Mouse (Mus musculus): Measurements from ENCODE around the gene Foxe1. TPM values are rescaled to one million over a fixed set of nuclear protein-coding genes. Genes with fewer than 3 reads are reported as not detected.

Foxe1 gene
- total and polyA plus RNA-seq, 3 experiments: 0.04 TPM; not detected in 2

GRCm38 (mm10) chr4:46389612-46390341 is 46.4 kb downstream of the Foxe1 start (continued):
- TF ChIP-seq KAT2A (conservative IDR thresholded peaks at IDR 0.05; ENCODE audit: low read depth, low read length): no peak
- TF ChIP-seq ZC3H11A (IDR thresholded peaks at IDR 0.05; ENCODE audit: low read depth, low read length): no peak
- TF ChIP-seq BHLHE40 (IDR thresholded peaks at IDR 0.05; ENCODE audit: borderline replicate concordance, low read depth, low read length): no peak; the same call in 1 of the 2 replicates
- no peak for TF ChIP-seq USF2 (IDR thresholded peaks at IDR 0.05; ENCODE audit: borderline replicate concordance in 1 of 2, insufficient read depth in 1 of 2, low read depth in 1 of 2, low read length in 2 of 2)
- TF ChIP-seq ZKSCAN1 (IDR thresholded peaks at IDR 0.05; ENCODE audit: low read depth, low read length): no peak
- TF ChIP-seq POLR2AphosphoS5 (IDR thresholded peaks at IDR 0.05; ENCODE audit: borderline replicate concordance, low read depth, low read length): no peak

DNA sequence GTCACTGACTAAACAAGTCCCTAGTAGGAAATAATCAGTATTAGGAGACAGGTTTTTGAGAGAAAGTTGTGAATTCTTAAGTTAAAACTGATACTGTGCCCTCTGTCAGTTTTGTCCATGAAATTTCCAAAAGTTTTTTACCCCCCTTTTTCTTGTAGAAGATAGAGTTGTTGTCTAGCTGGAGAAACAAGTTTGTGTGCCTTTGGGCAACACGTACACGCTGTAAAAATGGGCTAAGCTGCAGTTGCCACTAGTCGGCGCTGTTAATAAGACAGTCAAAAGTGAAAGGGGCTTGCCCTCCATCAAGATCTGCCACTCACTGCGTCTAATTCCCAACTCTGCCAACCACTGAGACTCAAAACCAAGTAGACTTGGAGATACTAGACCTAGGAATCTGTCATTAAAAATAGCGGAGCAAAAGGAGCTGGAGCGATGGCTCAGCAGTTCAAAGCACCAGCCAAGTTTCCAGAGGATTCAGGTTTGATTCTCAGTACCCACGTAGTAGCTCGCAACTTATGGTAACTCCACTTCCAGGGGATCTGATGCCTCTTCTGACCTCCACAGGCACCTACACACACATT is 47.1 kb downstream of the Foxe1 start:
- H3K9ac ChIP-seq (ENCODE audit: control insufficient read depth, low read depth, low read length, poor library complexity, severe bottlenecking): peak overlapping the region; percentile 97
- H3K4me3 ChIP-seq (ENCODE audit: control insufficient read depth in 1 of 2, insufficient read depth in 1 of 2, low read depth in 2 of 2, low read length in 2 of 2): peak overlapping the region; percentile 70 to 90
- H3K4me1 ChIP-seq (ENCODE audit: control insufficient read depth in 1 of 2, insufficient read depth in 2 of 2, low read length in 2 of 2): 0 out of 4 replicates have a peak, but pooled peaks cover 0 to 2% of the 10 kb centered on the region in 2 experiments
- no peaks in the 10 kb centered on the region for H3K9me3 ChIP-seq (replicated peaks; ENCODE audit: insufficient read depth, low read length)
- H3K79me2 ChIP-seq (ENCODE audit: control insufficient read depth, insufficient read depth, low read length, poor library complexity): peaks cover 5% of the 10 kb centered on the region; the same call in 1 of the 2 replicates
- H3K27me3 ChIP-seq (ENCODE audit: control insufficient read depth in 1 of 2, insufficient read depth in 2 of 2, low read length in 2 of 2): no peaks in the 10 kb centered on the region
- peak overlapping the region; percentile 96 for H3K27ac ChIP-seq (ENCODE audit: control insufficient read depth, low read depth, low read length)
- peak; percentile 96 for DNase-seq (ENCODE audit: low read depth, low spot score)
- peaks cover 0 to 2% of the 10 kb centered on the region in 2 experiments; a peak in 2 of 4 replicates for H3K36me3 ChIP-seq (ENCODE audit: control insufficient read depth in 1 of 2, insufficient read depth in 2 of 2, low read length in 2 of 2)
- TF ChIP-seq TCF12 (IDR thresholded peaks at IDR 0.05; ENCODE audit: low read depth, low read length): 0 out of 2 replicates have a peak, but pooled peaks have one; percentile 21
- no peak for TF ChIP-seq GABPA (IDR thresholded peaks at IDR 0.05; ENCODE audit: low read depth, low read length)
- TF ChIP-seq HCFC1 (IDR thresholded peaks at IDR 0.05; ENCODE audit: low read depth, low read length): peak; percentile 55
- no peak for TF ChIP-seq CHD2 (IDR thresholded peaks at IDR 0.05; ENCODE audit: low read length)
- TF ChIP-seq RCOR1 (IDR thresholded peaks at IDR 0.05; ENCODE audit: low read depth, low read length): no peak; the same call in 1 of the 2 replicates
- peak; percentile 25 for TF ChIP-seq MAX (IDR thresholded peaks at IDR 0.05; ENCODE audit: low read length)
- peak; percentile 13; the same call in 1 of the 2 replicates for TF ChIP-seq ETS1 (IDR thresholded peaks at IDR 0.05; ENCODE audit: low read depth, low read length)
- no peak for TF ChIP-seq USF2 (IDR thresholded peaks at IDR 0.05; ENCODE audit: borderline replicate concordance in 1 of 2, insufficient read depth in 1 of 2, low read depth in 1 of 2, low read length in 2 of 2)
- no peak for TF ChIP-seq GATA1 (IDR thresholded peaks at IDR 0.05; ENCODE audit: low read depth, low read length)
- no peak; the same call in 1 of the 2 replicates for TF ChIP-seq MXI1 (IDR thresholded peaks at IDR 0.05; ENCODE audit: low read depth, low read length)
- peak; percentile 84 for TF ChIP-seq SMC3 (IDR thresholded peaks at IDR 0.05; ENCODE audit: low read depth, low read length)
- TF ChIP-seq TBP (IDR thresholded peaks at IDR 0.05; ENCODE audit: low read depth, low read length): peak; percentile 80
- peak in 1 of 2 experiments; percentile 48; a peak in 2 of 4 replicates for TF ChIP-seq POLR2A (IDR thresholded peaks at IDR 0.05; ENCODE audit: control insufficient read depth in 1 of 2, insufficient read depth in 1 of 2, low read depth in 1 of 2, low read length in 2 of 2, poor library complexity in 1 of 2)
- TF ChIP-seq MAZ (IDR thresholded peaks at IDR 0.05; ENCODE audit: low read depth, low read length): 0 out of 2 replicates have a peak, but pooled peaks have one; percentile 21
- no peak; the same call in 1 of the 2 replicates for TF ChIP-seq POLR2AphosphoS2 (IDR thresholded peaks at IDR 0.05; ENCODE audit: low read length)
- TF ChIP-seq UBTF (IDR thresholded peaks at IDR 0.05; ENCODE audit: borderline replicate concordance, insufficient read depth, low read depth, low read length): no peak
- TF ChIP-seq CTCF (IDR thresholded peaks at IDR 0.05 in 2 of 3, conservative IDR thresholded peaks at IDR 0.05 in 1 of 3; ENCODE audit: control insufficient read depth in 1 of 3, insufficient read depth in 1 of 3, low read depth in 2 of 3, low read length in 3 of 3, poor library complexity in 1 of 3, severe bottlenecking in 1 of 3): peak; percentile 84 to 97 (median 94)
- TF ChIP-seq JUND (IDR thresholded peaks at IDR 0.05; ENCODE audit: low read depth, low read length): no peak
- no peak for TF ChIP-seq POLR2AphosphoS5 (IDR thresholded peaks at IDR 0.05; ENCODE audit: borderline replicate concordance, low read depth, low read length)
- TF ChIP-seq ZKSCAN1 (IDR thresholded peaks at IDR 0.05; ENCODE audit: low read depth, low read length): no peak
- TF ChIP-seq USF1 (IDR thresholded peaks at IDR 0.05; ENCODE audit: low read depth, low read length): no peak
- no peak for TF ChIP-seq ZNF384 (IDR thresholded peaks at IDR 0.05; ENCODE audit: low read depth, low read length)
- no peak for TF ChIP-seq KAT2A (conservative IDR thresholded peaks at IDR 0.05; ENCODE audit: low read depth, low read length)
- no peak for TF ChIP-seq MEF2A (IDR thresholded peaks at IDR 0.05; ENCODE audit: extremely low read depth, insufficient replicate concordance, low read depth, low read length, poor library complexity, severe bottlenecking)
- TF ChIP-seq SIN3A (IDR thresholded peaks at IDR 0.05; ENCODE audit: low read length): peak; percentile 61
- TF ChIP-seq MYC (IDR thresholded peaks at IDR 0.05; ENCODE audit: low read depth, low read length): peak; percentile 71; the same call in 1 of the 2 replicates
- no peak for TF ChIP-seq BHLHE40 (IDR thresholded peaks at IDR 0.05; ENCODE audit: borderline replicate concordance, low read depth, low read length)
- TF ChIP-seq MYB (IDR thresholded peaks at IDR 0.05; ENCODE audit: low read depth, low read length): no peak
- TF ChIP-seq RAD21 (IDR thresholded peaks at IDR 0.05; ENCODE audit: low read depth, low read length): peak; percentile 77
- no peak for TF ChIP-seq E2F4 (IDR thresholded peaks at IDR 0.05; ENCODE audit: borderline replicate concordance, low read depth, low read length)

Measured in MEL (cell line).